Mouse (Mus musculus) cerebellum, postnatal 25 days (tissue): ENCODE data around the gene Lamb2.
A peak's percentile ranks its signal among the peaks of the same experiment; 100 is the strongest.

Experiments
- DNase-seq, 2 experiments: peaks; one replicate each; pipeline ENCODE4 v3.0.0; 2021; ENCODE audit warnings: mixed read lengths in 2 of 2

The Lamb2 gene

DNA sequence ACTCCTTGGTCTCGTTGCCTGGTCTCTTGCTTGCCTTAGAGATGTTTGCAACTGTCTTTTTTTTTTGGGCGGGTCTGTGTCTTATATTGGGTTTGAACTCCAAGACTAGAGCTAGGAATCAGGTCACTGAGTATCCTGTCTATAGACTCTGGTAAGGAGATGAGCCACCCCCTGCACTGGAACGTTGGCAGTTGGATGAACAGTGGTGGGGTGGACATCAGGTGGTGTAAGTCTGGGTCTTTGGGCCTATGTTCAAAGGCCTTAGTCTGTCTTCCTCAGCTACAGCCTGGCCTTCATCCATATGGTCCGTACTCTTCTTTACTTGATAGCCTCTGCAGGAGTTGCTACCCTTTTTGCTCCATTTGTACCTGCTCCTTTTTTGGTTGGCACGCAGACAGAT, 17.9 kb upstream of the Lamb2 start:
- no peak for DNase-seq

- DNase-seq = no peak
These were observed 17.3 kb upstream of the Lamb2 start for GRCm38 (mm10) chr9:108462192-108462591.

DNA sequence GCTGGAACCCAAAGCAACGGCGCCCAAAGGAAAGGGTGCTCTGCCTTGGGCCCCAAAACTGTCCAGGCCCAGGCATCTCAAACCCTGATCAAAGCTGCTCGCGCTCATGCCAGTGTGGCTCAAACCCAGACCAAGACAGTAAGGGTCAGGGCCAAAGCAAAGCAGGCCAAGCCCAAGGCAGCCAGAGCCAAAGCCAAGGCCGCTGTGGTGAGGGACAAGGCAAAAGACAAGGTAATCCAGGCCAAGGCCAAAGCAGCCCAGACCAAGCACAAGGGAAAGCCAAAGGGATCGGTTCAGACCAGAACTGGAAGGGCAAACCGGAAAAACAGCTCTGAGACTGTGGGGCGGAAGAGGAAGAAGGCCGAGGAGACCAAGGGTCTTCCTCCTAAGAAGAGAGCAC, 15.8 kb upstream of the Lamb2 start:
- no peak for DNase-seq

GRCm38 (mm10) chr9:108466219-108466618, 13.3 kb upstream of the Lamb2 start:
- no peak for DNase-seq

DNA sequence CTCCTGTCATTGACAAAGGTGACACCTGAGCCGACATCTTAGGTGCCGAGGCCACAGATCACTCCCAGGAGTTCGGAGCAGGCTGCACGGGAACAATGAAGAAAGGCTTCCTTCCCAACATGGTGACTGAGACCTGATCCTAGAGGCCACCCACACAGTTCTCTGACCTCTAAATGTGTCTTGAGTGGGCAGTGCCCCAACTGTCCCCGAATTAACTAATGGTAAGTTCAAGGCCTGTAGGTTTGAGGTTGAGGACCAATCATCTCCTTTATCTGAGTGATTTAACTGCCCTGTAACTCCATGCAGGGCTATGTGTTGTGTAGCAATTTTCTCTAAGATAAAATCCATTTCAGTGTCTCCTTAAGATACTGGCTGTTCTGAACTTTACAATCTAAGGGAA, 10.1 kb upstream of the Lamb2 start:
- no peak for DNase-seq

GRCm38 (mm10) chr9:108469845-108470244, 9.7 kb upstream of the Lamb2 start:
- DNase-seq = no peak

GRCm38 (mm10) chr9:108474528-108474927, 5.0 kb upstream of the Lamb2 start:
- DNase-seq = no peak

GRCm38 (mm10) chr9:108478638-108479156, 839 bp upstream of the Lamb2 start:
- DNase-seq = no peak

GRCm38 (mm10) chr9:108479241-108479640, 295 bp upstream of the Lamb2 start:
- no peak for DNase-seq

DNA sequence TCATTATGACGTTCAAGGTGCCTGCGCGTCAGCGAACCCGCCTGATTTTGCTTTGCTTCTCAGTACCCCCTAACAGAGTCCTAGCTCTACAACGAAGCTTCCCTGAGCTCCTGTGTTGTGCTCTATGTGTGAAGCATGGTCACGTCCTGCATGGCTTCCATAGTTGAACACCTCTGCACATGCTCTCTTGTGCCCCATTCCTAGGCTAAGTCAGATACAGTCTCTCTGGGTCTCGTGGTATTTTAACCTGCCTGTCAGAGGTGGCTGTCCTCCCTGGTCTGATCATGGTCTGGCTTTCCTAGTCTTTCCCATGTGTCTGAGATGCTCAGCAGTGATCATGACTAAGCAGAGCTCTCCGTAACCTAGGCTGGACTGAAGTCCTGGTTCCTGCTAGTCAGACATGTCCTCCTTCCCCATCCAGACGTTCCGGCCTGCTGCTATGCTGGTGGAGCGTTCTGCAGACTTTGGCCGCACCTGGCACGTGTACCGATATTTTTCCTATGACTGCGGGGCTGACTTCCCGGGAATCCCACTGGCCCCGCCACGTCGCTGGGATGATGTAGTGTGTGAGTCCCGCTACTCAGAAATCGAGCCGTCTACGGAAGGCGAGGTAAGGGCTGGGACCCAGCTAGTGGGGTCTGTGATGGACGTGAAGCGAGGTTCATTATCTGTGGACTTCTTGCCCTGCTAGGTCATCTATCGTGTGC, 1.4 kb downstream of the Lamb2 start:
- no peak for DNase-seq

DNA sequence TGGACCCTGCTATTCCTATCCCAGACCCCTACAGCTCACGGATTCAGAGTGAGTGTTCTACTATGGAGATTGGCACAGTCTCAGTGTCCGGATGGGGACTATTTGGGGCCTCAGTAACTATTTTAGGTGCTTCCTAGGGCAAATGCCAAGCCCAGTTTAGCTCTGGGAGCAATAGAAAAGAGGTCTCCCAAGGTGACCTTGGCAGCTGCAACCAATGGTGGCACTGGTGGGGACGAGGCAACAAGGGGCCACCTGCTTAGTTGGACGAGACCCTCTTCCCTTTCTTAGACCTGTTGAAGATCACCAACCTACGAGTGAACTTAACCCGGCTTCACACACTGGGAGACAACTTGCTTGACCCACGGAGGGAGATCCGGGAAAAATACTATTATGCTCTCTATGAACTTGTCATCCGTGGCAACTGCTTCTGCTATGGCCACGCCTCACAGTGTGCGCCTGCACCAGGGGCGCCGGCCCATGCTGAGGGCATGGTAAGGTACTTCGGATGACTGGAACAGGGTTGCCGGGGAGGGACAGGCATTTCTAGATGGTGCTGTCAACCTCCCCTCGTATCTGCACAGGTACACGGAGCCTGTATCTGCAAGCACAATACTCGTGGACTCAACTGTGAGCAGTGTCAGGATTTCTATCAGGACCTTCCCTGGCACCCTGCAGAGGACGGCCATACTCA, 2.1 kb downstream of the Lamb2 start:
- no peak for DNase-seq

GRCm38 (mm10) chr9:108483051-108483790, 3.7 kb downstream of the Lamb2 start:
- DNase-seq = no peak

DNA sequence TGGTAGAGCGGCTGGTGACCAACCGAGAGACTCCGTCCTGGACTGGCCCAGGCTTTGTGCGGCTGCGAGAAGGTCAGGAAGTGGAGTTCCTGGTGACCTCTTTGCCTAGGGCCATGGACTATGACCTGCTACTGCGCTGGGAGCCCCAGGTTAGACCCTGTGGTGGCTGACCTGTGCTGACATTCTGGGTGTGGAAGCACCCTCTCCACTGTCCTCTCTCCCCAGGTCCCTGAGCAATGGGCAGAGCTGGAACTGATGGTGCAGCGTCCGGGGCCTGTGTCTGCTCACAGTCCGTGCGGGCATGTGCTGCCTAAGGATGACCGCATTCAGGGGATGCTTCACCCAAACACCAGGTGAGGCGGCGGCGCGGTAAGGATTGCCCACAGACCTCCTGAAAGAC, 4.5 kb downstream of the Lamb2 start:
- peak in 1 of 2 experiments; percentile 5 for DNase-seq

DNA sequence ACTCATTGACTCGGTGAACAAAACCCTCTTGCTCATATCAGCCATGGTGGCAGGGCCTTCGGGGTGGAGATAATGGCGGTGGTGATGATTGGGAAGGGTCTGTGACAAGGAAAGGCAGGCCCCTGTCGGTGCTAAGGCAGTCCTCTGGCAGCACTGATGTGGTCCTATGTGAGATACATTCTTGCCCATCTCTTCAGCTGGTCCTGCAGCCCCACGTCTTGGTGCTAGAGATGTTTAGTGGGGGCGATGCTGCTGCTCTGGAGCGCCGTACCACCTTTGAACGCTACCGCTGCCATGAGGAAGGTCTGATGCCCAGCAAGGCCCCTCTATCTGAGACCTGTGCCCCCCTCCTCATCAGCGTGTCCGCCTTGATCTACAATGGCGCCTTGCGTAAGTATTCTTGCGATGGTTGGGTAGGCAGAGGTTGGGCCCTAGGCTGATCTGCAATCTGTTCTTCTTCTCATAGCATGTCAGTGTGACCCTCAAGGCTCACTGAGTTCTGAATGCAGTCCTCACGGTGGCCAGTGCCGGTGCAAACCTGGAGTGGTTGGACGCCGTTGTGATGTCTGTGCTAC, 5.9 kb downstream of the Lamb2 start:
- DNase-seq = peak in 1 of 2 experiments; percentile 3

GRCm38 (mm10) chr9:108486973-108487530, 7.5 kb downstream of the Lamb2 start:
- peak in 1 of 2 experiments; percentile 12 for DNase-seq

GRCm38 (mm10) chr9:108488403-108488802, 8.9 kb downstream of the Lamb2 start:
- no peak for DNase-seq

DNA sequence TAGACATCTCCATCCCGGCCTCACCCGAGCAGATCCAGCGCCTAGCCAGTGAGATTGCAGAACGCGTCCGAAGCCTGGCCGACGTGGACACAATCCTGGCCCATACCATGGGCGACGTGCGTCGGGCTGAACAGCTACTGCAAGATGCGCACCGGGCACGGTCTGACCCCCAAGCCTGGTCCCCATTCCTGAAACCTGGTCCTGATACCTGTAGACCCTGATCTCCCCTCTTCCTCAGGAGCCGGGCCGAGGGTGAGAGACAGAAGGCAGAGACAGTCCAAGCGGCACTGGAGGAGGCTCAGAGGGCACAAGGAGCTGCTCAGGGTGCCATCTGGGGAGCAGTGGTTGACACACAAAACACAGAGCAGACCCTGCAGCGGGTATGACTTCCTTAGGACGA, 9.7 kb downstream of the Lamb2 start:
- DNase-seq = no peak

DNA sequence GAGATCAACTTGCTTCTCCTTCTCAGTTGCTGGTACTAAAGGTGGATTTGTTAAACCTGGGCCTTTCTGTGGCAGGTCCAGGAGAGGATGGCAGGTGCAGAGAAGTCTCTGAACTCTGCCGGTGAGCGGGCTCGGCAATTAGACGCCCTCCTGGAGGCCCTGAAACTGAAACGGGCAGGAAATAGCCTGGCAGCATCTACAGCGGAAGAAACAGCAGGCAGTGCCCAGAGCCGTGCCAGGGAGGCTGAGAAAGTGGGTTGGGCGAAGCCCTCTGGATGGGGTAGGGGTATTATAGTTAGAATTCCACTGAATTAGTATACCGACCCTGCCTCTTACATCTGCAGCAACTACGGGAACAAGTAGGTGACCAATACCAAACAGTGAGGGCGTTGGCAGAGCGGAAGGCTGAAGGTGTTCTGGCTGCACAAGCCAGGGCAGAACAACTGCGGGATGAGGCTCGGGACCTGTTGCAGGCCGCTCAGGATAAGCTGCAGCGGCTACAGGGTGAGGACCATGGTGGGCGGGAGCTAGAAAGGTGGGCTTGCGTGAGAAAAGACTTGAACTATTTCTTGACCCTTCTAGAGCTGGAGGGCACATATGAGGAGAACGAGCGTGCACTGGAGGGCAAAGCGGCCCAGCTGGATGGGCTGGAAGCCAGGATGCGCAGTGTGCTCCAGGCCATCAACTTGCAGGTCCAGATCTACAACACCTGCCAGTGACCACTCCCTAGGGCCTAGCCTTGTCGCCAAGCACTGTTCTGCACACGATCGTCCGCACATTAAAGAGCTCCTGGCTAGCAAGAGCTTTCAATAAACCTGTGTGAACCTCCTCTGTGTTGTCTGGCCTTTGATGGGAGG, 10.4 kb downstream of the Lamb2 start:
- peak in 1 of 2 experiments; percentile 52 for DNase-seq

DNA sequence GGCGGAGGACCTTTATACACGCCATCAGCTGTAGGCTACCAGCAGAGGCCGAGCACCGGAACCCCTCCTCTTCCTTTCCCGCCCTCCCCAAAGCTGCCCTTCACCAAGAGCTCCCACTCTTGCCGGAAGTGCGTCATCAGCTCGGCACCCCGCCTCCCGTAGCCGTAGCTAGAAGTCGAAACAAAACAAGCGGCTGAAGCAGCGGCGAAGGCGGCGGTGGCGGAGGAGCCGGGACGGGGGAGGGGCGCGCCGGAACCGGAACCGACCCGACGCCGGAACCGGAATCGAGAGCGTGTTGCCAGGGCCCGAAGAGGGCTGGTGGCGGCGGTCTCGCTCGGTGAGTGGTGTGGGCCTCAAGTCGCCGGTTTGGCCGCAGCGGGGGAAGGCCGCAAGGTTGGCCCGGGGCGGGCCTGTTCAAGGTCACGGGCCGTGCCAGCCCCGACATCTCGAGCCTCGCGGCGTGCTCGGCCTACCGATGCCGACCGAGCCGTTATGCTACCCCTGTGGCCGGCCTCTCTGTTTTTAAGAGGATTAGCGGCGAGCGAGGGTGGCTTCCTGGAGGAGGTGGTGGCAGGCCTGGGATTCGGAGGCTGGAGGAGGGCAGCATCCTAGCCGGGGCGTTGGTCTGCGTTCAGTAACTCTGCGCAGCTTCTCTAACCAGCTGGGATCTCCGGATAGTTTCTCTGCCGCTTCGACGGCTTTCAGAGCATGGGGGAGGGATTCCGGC, 11.2 kb downstream of the Lamb2 start, which contains the start of gene Usp19:
Usp19 (plus strand) TSS at position 44 of the 727 bp plus-strand sequence.
- peak; percentile 96 to 97 for DNase-seq

DNA sequence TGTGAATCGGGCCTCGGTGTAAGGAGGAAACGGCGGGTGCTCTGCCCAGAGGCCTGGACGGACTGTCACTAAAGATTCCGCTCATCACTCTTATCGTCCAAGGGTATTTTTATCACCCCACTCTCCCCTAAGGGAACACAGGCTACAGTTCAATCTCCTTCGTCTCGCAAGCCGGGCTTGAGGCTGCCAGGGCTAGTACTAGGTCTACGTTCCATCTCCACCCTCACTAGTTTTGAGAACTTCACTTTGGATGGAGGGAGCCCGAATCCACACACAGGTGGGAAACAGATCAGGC, 11.7 kb downstream of the Lamb2 start:
- DNase-seq = no peak

DNA sequence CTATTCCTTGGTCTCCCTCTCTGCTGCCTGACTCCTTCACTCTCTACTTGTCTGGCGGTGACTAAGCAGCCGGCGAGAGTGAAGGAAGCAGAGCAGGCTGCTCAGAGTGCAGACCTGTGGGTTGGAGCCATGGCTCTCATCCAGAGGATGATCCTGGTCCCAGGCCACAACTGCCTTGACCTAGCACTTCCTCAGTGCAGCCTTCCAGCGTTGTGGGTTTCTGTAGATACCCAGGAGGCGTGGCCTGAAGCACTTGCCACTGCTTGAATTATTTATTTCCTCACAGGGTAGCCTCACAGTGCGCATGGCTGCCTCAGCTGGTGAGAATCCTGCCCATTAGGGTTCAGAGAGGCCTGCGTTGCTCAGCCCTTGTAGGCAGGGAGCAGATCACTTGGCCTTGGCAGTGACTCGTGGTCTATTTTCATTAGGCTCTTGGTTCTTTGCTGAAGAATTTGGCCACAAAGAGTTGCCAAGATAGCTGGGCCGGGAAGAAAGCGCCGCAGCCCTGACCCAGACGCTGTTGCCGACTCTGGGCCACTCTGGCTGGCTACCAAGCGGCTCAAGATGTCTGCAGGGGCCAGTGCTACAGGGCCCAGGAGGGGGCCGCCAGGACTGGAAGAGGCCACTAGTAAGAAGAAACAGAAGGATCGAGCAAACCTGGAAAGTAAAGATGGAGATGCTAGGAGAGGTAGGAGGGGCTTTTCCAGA, 12.7 kb downstream of the Lamb2 start:
- peak in 1 of 2 experiments; percentile 47 for DNase-seq
